In the genomic region with DNA sequence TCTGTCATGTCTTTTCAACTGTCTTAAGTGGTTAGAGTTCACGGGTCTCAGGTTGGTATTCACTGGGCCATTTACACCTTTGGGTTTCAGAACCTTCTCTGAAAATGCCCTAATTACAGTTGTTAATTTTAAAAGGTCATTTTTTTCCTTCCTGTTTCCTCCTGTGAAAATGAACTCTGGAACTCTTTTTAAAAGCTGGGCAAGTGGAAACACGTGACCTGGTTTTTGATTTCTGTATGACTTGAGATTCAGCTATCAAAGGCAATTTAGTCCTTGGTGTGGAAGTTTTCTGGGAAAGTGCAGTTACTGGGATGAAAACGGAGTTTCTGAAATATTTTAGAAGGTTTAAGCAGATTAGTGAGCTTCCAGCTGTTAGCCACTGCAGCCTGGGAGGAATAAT, we compare ENCODE assay signal across 32 mouse cellular contexts.
"Had no signal": no experiment of that assay in that cellular context is flagged by ENCODE, and none has a peak within 500 bp of the region (broad histone marks: within the 10 kb centered on the region; RNA-seq: fewer than 3 reads in every experiment).

No protein-coding gene starts in this region.

- ATAC-seq: liver, embryonic 12.5 days; liver, postnatal 0 days; lung, postnatal 0 days; midbrain, embryonic 13.5 days; midbrain, embryonic 15.5 days; midbrain, embryonic 16.5 days had no signal

- H3K27ac ChIP-seq: limb, embryonic 10.5 days; limb, embryonic 12.5 days; limb, embryonic 13.5 days; limb, embryonic 15.5 days; liver, embryonic 12.5 days; liver, embryonic 13.5 days; liver, embryonic 14.5 days; liver, embryonic 15.5 days; lung, embryonic 15.5 days; macrophage; midbrain, embryonic 10.5 days; midbrain, embryonic 12.5 days; midbrain, embryonic 13.5 days; midbrain, embryonic 15.5 days; neural tube, embryonic 12.5 days had no signal

- H3K9ac ChIP-seq: limb, embryonic 12.5 days; limb, embryonic 13.5 days; limb, embryonic 15.5 days; liver, embryonic 12.5 days; liver, embryonic 13.5 days; liver, embryonic 14.5 days; liver, embryonic 15.5 days; liver, postnatal 0 days; lung, embryonic 14.5 days; lung, embryonic 15.5 days; midbrain, embryonic 12.5 days; midbrain, embryonic 13.5 days; midbrain, embryonic 15.5 days; neural tube, embryonic 12.5 days had no signal

- H3K4me2 ChIP-seq: limb, embryonic 12.5 days; limb, embryonic 13.5 days; limb, embryonic 15.5 days; liver, embryonic 11.5 days; liver, embryonic 12.5 days; liver, embryonic 13.5 days; liver, embryonic 15.5 days; lung, embryonic 14.5 days; lung, embryonic 15.5 days; midbrain, embryonic 11.5 days; midbrain, embryonic 12.5 days; midbrain, embryonic 13.5 days; midbrain, embryonic 15.5 days; neural tube, embryonic 12.5 days had no signal

- H3K4me3 ChIP-seq: limb, embryonic 10.5 days; limb, embryonic 12.5 days; limb, embryonic 13.5 days; limb, embryonic 15.5 days; liver, embryonic 12.5 days; liver, embryonic 13.5 days; liver, embryonic 15.5 days; lung, embryonic 15.5 days; megakaryocyte, embryonic 14.5 days; midbrain, embryonic 10.5 days; midbrain, embryonic 12.5 days; midbrain, embryonic 13.5 days; midbrain, embryonic 15.5 days; myocyte; neural tube, embryonic 12.5 days had no signal

- H3K36me3 ChIP-seq: limb, embryonic 10.5 days; limb, embryonic 12.5 days; limb, embryonic 13.5 days; limb, embryonic 15.5 days; lung, embryonic 15.5 days; midbrain, embryonic 10.5 days; midbrain, embryonic 12.5 days; midbrain, embryonic 13.5 days; midbrain, embryonic 15.5 days; neural tube, embryonic 12.5 days had no signal

- H3K4me1 ChIP-seq: limb, embryonic 13.5 days; limb, embryonic 15.5 days; lung, embryonic 15.5 days; midbrain, embryonic 10.5 days; midbrain, embryonic 12.5 days; midbrain, embryonic 13.5 days; midbrain, embryonic 15.5 days; neural tube, embryonic 12.5 days had no signal

- DNase-seq: left cerebral cortex, postnatal 4 days; liver; liver, embryonic 13.5 days; liver, postnatal 0 days; lung, adult 18-20 months; lung, adult 2 months; lung, embryonic 14.5 days; lung, postnatal 10 days; lung, postnatal 14 days; lung, postnatal 36 days; lung, postnatal 4 days; midbrain, embryonic 14.5 days had no signal

- H3K27me3 ChIP-seq: limb, embryonic 12.5 days; limb, embryonic 13.5 days; limb, embryonic 15.5 days; liver, embryonic 12.5 days; liver, embryonic 13.5 days; liver, embryonic 15.5 days; megakaryocyte, embryonic 14.5 days; midbrain, embryonic 12.5 days; midbrain, embryonic 13.5 days; midbrain, embryonic 15.5 days; neural tube, embryonic 12.5 days had no signal

- H3K9me3 ChIP-seq: limb, embryonic 10.5 days; limb, embryonic 12.5 days; limb, embryonic 13.5 days; limb, embryonic 15.5 days; liver, embryonic 12.5 days; liver, embryonic 13.5 days; liver, embryonic 15.5 days; lung, embryonic 15.5 days; megakaryocyte, embryonic 14.5 days; midbrain, embryonic 10.5 days; midbrain, embryonic 12.5 days; midbrain, embryonic 13.5 days; midbrain, embryonic 15.5 days; neural tube, embryonic 12.5 days had no signal
